Mouse (Mus musculus) telencephalon, adult 2 months (tissue): ENCODE measurements around the gene Nos2.
A peak's percentile ranks its signal among the peaks of the same experiment; 100 is the strongest.

ENCODE experiments used
- DNase-seq: peaks from one replicate; pipeline ENCODE4 v3.0.0-alpha.2; 2011; ENCODE audit warnings: low read depth, low spot score

Gene Nos2

GRCm38 (mm10) chr11:78920411-78920939 lies at the start of gene Nos2:
Gene Nos2 (plus strand): TSS chr11:78920787.
- no peak for DNase-seq

- DNase-seq = no peak
Observed at GRCm38 (mm10) chr11:78870891-78871290, 49.7 kb upstream of the Nos2 start.

DNA sequence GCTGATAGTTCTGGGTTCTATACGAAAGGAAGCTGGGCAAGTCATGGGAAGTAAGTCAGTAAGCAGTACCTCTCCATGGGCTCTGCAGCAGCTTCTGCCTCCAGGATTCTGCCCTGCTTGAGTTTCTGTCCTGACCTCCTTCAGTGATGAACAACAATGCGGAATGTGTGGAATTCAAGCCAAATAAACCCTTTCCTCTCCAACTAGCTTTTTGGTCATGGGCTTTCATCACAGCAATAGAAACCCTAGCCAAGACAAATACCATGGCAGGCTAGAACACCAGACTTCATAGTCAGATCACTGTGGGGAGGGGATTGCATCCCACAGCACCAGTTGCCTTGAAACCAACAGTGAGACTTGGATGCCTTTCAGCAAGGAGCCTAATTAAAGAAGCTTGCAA lies 47.8 kb upstream of the Nos2 start:
- DNase-seq = no peak

DNA sequence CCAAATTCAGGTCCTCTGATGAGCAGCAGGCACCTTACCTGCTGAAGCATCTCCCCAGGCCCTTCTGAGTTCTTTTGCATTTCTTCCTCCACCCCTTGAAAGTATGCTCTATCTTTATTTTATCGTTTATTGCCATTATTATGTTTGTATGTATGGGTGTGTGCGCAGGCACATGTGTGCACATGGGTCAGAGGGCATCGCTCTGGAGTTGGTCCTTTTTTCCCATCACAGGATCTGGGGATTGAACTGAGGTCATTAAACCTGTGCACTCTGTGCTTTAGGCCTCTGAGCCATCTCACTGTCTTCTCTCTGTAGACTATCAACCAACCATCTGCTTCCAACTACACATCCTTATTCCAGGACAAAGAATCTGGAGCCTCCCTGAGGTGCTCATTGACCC lies 40.9 kb upstream of the Nos2 start:
- DNase-seq = no peak

GRCm38 (mm10) chr11:78886693-78887092 lies 33.9 kb upstream of the Nos2 start:
- DNase-seq = no peak

- DNase-seq = peak; percentile 83
Observed at GRCm38 (mm10) chr11:78887102-78887971, 33.2 kb upstream of the Nos2 start.

DNA sequence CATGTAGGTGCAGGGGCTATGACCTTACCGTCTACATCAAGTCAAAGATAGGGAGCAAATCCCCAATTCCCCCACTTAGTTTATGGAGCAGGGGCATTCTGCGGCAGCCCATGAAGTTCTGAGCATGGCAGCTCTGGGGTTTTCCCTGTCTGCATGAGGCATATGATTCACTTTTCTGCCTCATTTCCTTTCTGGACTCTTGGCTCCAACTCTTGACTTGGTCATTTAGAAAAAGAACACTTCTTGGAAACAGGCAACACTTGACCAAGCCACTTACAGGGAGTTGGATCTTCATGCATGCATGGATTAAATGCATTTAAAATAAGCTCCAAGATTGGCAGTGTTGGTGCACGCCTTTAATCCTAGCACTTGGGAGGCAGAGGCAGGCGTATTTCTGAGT lies 31.4 kb upstream of the Nos2 start:
- no peak for DNase-seq

- DNase-seq = no peak
Observed at GRCm38 (mm10) chr11:78896357-78897123, 24.0 kb upstream of the Nos2 start.

- no peak for DNase-seq
Observed at GRCm38 (mm10) chr11:78915473-78915872, 5.1 kb upstream of the Nos2 start.

DNA sequence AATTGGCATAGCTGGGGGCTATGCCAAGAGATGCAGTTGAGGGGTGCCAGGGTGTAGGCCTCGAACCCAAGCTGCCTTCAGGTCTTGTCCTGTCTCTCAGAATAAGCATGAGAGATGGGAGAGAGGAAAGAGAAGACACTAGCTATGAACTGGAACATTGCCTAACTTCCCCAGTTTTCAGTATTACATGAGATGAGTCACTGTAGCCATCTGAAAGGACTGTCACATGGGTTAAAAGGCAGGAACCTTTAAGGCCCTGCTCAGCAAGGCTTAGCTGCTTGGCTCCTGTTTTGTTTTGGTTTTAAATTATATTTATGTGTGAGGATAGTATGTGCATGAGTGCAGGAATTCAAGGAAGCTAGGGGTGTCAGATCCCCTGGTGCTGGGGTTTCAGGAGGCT lies 4.2 kb upstream of the Nos2 start:
- no peak for DNase-seq

DNA sequence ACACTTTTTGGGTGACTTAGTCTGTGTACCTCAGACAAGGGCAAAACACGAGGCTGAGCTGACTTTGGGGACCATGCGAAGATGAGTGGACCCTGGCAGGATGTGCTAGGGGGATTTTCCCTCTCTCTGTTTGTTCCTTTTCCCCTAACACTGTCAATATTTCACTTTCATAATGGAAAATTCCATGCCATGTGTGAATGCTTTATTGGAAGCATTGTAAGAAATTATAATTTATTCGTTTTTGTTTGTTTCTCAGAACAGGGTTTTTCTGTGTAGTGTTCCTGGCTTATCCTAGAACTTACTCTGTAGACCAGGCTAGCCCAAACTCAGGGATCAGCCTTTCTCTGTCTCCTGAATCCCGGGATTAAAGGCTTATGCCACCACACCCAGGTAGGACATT lies 842 bp upstream of the Nos2 start:
- DNase-seq = no peak

GRCm38 (mm10) chr11:78922678-78923407 lies 2.3 kb downstream of the Nos2 start:
- DNase-seq = peak; percentile 6

DNA sequence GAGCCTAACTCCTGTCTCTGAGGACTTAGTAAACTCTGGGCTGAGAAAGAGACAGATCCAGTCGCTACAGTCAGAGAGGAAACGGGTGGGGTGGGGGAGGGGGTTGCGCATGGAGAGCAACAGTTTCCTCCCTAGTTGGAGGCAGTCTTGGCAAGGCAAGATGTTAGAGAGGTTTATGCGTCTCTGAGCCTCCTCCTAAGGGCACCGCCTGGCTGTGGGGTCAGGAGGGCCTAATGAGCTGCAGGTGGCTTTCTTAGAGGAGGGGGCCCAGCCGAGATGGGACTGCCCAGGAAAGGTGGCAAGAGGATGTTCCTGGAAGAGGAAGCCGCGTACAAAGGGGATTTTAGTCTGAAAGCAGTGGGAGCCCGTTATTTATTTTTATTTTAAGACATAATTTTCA lies 3.5 kb downstream of the Nos2 start:
- DNase-seq = no peak

- DNase-seq = no peak
Observed at GRCm38 (mm10) chr11:78924916-78925315, 4.3 kb downstream of the Nos2 start.

DNA sequence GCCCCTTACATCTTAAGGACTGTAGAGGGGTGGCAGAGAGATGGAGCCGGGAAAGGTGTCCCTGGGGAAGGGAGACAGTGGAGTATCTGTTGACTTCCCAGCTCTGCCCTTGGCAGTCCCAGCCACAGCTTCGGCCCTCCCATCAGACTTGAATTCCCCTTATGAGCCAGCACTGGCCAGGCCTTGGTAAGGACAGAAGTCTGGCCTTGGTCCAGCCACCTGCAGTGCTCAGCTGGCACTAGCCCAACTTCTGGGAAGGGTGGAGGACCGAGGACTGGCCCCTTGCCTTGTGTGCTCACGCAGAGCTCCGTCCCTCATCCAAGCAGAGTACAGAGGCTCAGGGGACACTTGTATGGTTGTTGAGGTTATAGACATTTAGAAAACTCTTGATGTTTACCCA lies 8.8 kb downstream of the Nos2 start:
- DNase-seq = no peak

DNA sequence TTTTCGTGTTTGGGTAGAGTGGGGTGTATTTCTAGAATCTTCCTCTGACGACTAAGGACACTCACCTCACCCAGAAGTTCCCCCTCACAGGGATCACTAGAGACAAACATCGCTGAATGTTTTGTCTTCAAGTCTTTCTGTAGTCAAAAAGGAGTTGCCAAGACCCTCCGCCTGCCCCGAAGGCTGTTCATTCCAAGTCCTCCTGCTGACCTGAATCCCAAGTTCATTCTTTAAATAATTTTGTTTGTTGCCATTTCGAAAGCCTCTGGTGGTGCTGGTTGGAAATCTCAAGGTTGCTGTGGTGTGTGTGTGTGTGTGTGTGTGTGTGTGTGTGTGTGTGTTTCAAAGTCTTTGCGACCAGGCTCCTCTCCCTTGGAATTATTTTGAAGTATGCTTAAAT lies 13.7 kb downstream of the Nos2 start:
- DNase-seq = no peak

DNA sequence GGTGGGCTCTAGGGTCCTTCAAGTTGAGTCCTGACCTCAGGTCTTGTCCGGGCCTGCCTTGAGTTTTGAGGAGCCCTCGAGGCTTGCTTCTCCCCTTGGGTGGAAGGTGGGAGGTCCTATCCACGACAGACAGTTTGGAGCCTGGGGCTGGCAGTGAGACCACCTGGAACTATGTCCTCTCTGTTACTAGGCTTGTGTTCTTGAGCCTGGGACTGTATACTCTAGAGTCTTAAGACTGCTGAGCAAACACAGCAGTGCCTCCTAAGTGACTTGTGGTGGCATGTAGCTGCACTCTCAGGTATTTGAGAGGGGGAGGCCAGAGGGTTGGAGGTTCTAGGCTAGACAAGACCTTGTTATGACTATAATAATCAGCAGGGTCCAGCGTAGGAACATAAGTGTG lies 14.1 kb downstream of the Nos2 start:
- no peak for DNase-seq

DNA sequence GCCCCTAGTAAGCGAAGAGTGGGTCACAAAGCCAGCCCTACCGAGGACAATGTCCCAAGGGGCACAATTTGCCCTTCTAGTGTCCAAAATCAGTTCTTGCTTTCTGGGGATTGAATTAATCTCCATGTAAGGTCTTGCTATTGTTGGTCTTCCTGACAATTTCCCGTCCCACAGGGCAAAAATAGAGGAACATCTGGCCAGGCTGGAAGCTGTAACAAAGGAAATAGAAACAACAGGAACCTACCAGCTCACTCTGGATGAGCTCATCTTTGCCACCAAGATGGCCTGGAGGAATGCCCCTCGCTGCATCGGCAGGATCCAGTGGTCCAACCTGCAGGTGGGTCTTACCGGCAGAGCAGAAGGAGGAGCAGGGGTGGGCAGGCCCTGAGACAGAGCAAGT lies 14.6 kb downstream of the Nos2 start:
- no peak for DNase-seq

DNA sequence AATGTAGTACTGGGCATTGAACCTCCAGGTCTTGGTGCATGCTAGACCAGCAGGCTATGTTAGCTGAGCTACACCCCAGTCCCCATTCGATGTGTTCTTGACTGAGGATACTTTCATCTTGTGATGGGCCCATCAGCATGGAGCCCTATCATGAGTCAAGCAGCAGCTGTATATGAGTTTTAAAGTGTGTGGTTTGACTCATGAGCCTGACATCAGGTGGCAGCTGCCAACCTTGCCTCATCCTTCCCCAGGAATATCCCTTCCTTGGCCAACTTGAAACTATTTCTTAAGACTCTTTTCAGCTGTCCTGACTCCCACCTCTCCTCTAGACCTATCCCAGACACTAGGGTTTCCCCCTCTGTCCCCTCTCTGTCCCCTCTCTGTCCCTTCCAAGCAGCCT lies 22.5 kb downstream of the Nos2 start:
- no peak for DNase-seq

DNA sequence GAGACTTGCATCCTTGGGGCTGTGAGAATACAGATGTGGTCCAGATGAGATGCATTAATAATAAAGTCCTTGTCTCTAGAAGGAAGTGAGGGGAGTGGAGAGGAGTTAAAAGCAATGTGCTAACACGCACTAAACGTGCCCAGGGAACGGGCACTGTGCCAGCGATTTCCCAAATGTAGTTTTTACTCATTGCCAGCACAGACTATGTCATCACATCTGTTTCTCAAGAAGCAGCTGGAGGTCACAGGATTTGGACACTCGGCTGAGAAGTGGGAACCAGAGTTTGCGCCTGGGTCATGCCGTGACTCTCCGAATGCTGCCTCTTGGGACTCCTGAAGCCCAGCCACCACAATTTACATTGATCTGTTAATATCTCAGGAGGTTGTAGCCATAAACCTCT lies 29.8 kb downstream of the Nos2 start:
- no peak for DNase-seq

GRCm38 (mm10) chr11:78952467-78952866 lies 31.9 kb downstream of the Nos2 start:
- DNase-seq = no peak

DNA sequence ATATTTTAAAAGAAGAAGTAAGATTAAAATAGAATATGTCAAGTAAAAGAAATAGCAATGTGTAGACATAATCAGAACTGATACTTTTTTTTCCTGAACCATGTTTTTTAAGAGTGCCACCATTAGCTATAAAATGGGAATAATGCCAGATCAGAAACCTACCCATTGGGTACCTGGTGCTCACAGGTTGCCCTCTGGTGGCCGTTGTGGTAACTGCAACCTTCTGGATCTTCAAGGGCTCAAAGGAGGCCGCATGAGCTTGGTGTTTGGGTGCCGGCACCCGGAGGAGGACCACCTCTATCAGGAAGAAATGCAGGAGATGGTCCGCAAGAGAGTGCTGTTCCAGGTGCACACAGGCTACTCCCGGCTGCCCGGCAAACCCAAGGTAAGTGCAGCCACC lies 35.7 kb downstream of the Nos2 start:
- peak; percentile 49 for DNase-seq
